Mouse (Mus musculus): Measurements from ENCODE around the gene Ank2.

- TF ChIP-seq CTCF (IDR thresholded peaks at IDR 0.05; ENCODE audit: low read depth, low read length), result no peak
- TF ChIP-seq POLR2A (IDR thresholded peaks at IDR 0.05; ENCODE audit: extremely low read depth, insufficient read depth, low read length), result no peak
These were observed 248.2 kb downstream of the Ank2 start for GRCm38 (mm10) chr3:127250930-127251329.

All from liver, adult 2 months (tissue).